Mouse (Mus musculus): ENCODE data around the gene Zfp541. TPM values are rescaled to one million over a fixed set of nuclear protein-coding genes. Genes with fewer than 3 reads are reported as not detected.

Gene Zfp541
- total and polyA plus RNA-seq, 3 experiments: 0.01 TPM; not detected in 2

DNA sequence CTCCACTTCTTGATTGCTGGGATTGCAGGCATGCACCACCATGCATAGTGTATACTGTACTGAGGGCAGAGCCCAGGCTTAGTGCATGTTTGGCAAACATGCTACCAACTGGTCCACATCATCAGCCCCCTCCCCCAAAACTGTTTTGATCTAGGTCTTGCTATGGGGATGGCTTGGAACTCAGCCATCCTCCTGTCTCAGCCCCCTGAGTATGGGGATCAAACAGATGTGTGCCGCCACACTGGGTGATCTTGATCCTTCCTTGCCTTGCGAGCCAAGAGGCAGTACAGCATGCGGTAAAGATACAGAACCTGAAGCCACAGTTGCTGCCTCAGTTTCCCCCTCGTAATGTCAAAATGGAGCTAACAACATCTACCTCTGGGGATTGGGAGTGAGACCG lies 67.3 kb downstream of the Zfp541 start:
- Histone ChIP-seq H3K4me1 (ENCODE audit: control insufficient read depth in 1 of 2, insufficient read depth in 2 of 2, low read length in 2 of 2) (peaks cover 0 to 14% of the 10 kb centered on the region in 2 experiments; a peak in 2 of 4 replicates), H3K4me3 (ENCODE audit: control insufficient read depth in 1 of 2, insufficient read depth in 1 of 2, low read depth in 2 of 2, low read length in 2 of 2) (no peak overlapping the region), H3K27ac (ENCODE audit: control insufficient read depth, low read depth, low read length) (no peak overlapping the region), H3K9ac (ENCODE audit: control insufficient read depth, low read depth, low read length, poor library complexity, severe bottlenecking) (no peak overlapping the region), H3K36me3 (ENCODE audit: control insufficient read depth in 1 of 2, insufficient read depth in 2 of 2, low read length in 2 of 2) (no peaks in the 10 kb centered on the region), H3K79me2 (ENCODE audit: control insufficient read depth, insufficient read depth, low read length, poor library complexity) (no peaks in the 10 kb centered on the region), H3K9me3 (replicated peaks; ENCODE audit: insufficient read depth, low read length) (no peaks in the 10 kb centered on the region), H3K27me3 (ENCODE audit: control insufficient read depth in 1 of 2, insufficient read depth in 2 of 2, low read length in 2 of 2) (no peaks in the 10 kb centered on the region)
- TF ChIP-seq MYC (IDR thresholded peaks at IDR 0.05; ENCODE audit: low read depth, low read length) (no peak), NRF1 (IDR thresholded peaks at IDR 0.05; ENCODE audit: insufficient read depth, low read depth, low read length, poor library complexity, severe bottlenecking) (no peak), MAX (IDR thresholded peaks at IDR 0.05; ENCODE audit: low read length) (no peak), UBTF (IDR thresholded peaks at IDR 0.05; ENCODE audit: borderline replicate concordance, insufficient read depth, low read depth, low read length) (no peak), POLR2A (IDR thresholded peaks at IDR 0.05; ENCODE audit: control insufficient read depth in 1 of 2, insufficient read depth in 1 of 2, low read depth in 1 of 2, low read length in 2 of 2, poor library complexity in 1 of 2) (no peak), USF2 (IDR thresholded peaks at IDR 0.05; ENCODE audit: borderline replicate concordance in 1 of 2, insufficient read depth in 1 of 2, low read depth in 1 of 2, low read length in 2 of 2) (no peak), MAFK (IDR thresholded peaks at IDR 0.05; ENCODE audit: borderline replicate concordance, low read depth, low read length) (no peak)
- no peak for DNase-seq (ENCODE audit: low read depth, low spot score)

DNA sequence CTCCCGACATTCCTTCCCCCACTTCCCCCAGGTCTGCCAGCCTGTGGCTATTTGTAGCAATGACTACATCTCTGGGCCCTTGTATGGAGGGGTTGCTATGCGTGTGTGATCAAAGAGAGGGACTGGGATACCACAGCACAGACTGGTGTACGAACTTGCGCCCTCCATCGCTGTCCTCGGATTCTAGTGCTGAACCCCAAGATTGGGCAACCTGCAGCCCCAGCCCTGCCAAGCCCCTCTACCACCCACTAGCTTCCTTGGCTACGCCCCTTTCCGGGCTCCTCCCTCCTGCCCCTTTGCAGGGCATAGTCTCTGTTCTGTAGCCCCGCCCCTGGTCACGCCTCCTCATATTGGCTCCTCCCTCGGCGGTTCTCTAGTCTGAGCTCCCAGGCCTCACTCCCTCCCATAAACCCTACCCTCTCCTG lies 67.8 kb downstream of the Zfp541 start, which contains the start of gene Slc8a2:
Slc8a2 (plus strand) TSS at position 406 of the 425 bp plus-strand sequence.
- TF ChIP-seq POLR2A (IDR thresholded peaks at IDR 0.05; ENCODE audit: control insufficient read depth in 1 of 2, insufficient read depth in 1 of 2, low read depth in 1 of 2, low read length in 2 of 2, poor library complexity in 1 of 2) (no peak), CHD1 (IDR thresholded peaks at IDR 0.05; ENCODE audit: low read depth, low read length) (no peak), HCFC1 (IDR thresholded peaks at IDR 0.05; ENCODE audit: low read depth, low read length) (no peak), CTCF (IDR thresholded peaks at IDR 0.05 in 2 of 3, conservative IDR thresholded peaks at IDR 0.05 in 1 of 3; ENCODE audit: control insufficient read depth in 1 of 3, insufficient read depth in 1 of 3, low read depth in 2 of 3, low read length in 3 of 3, poor library complexity in 1 of 3, severe bottlenecking in 1 of 3) (no peak), RCOR1 (IDR thresholded peaks at IDR 0.05; ENCODE audit: low read depth, low read length) (no peak), USF1 (IDR thresholded peaks at IDR 0.05; ENCODE audit: low read depth, low read length) (no peak), EP300 (IDR thresholded peaks at IDR 0.05; ENCODE audit: low read depth in 1 of 2, low read length in 2 of 2) (no peak), KAT2A (conservative IDR thresholded peaks at IDR 0.05; ENCODE audit: low read depth, low read length) (no peak), SIN3A (IDR thresholded peaks at IDR 0.05; ENCODE audit: low read length) (no peak), ZKSCAN1 (IDR thresholded peaks at IDR 0.05; ENCODE audit: low read depth, low read length) (no peak), ETS1 (IDR thresholded peaks at IDR 0.05; ENCODE audit: low read depth, low read length) (no peak), POLR2AphosphoS5 (IDR thresholded peaks at IDR 0.05; ENCODE audit: borderline replicate concordance, low read depth, low read length) (no peak), ZMIZ1 (IDR thresholded peaks at IDR 0.05; ENCODE audit: low read depth, low read length) (no peak), E2F4 (IDR thresholded peaks at IDR 0.05; ENCODE audit: borderline replicate concordance, low read depth, low read length) (no peak)
- Histone ChIP-seq H3K79me2 (ENCODE audit: control insufficient read depth, insufficient read depth, low read length, poor library complexity) (no peaks in the 10 kb centered on the region), H3K27ac (ENCODE audit: control insufficient read depth, low read depth, low read length) (no peak within 1 kb of the TSS), H3K4me3 (ENCODE audit: control insufficient read depth in 1 of 2, insufficient read depth in 1 of 2, low read depth in 2 of 2, low read length in 2 of 2) (peak within 1 kb of the TSS; percentile 22 to 30; a peak in 2 of 4 replicates), H3K4me1 (ENCODE audit: control insufficient read depth in 1 of 2, insufficient read depth in 2 of 2, low read length in 2 of 2) (peaks cover 0 to 14% of the 10 kb centered on the region in 2 experiments; a peak in 2 of 4 replicates), H3K27me3 (ENCODE audit: control insufficient read depth in 1 of 2, insufficient read depth in 2 of 2, low read length in 2 of 2) (no peaks in the 10 kb centered on the region), H3K9me3 (replicated peaks; ENCODE audit: insufficient read depth, low read length) (no peaks in the 10 kb centered on the region), H3K9ac (ENCODE audit: control insufficient read depth, low read depth, low read length, poor library complexity, severe bottlenecking) (no peak within 1 kb of the TSS), H3K36me3 (ENCODE audit: control insufficient read depth in 1 of 2, insufficient read depth in 2 of 2, low read length in 2 of 2) (no peaks in the 10 kb centered on the region)
- peak; percentile 65 for DNase-seq (ENCODE audit: low read depth, low spot score)
